Mouse (Mus musculus) CH12.LX (cell line): ENCODE data around the gene Foxr1. TPM values are rescaled to one million over a fixed set of nuclear protein-coding genes. Genes with fewer than 3 reads are reported as not detected.

Experiments
- DNase-seq: peaks from one replicate; pipeline ENCODE4 v3.0.0-alpha.2; 2013; ENCODE audit errors: extremely low read depth
- H3K27ac ChIP-seq: 2 replicates; pipeline ENCODE4 v1.5.1; 2012; ENCODE audit warnings: low read depth, mild to moderate bottlenecking, control low read depth, moderate library complexity; ENCODE audit not compliant: insufficient read depth
- H3K27me3 ChIP-seq: replicated peaks from 2 replicates; pipeline ENCODE3; 2012; ENCODE audit warnings: inconsistent platforms
- H3K36me3 ChIP-seq, 2 experiments: replicated peaks in 1 of 2; 2 replicates each; pipeline versions ENCODE3 to v1.6.1; 2012; ENCODE audit warnings: inconsistent platforms in 1 of 2, low read length in 1 of 2, mild to moderate bottlenecking in 1 of 2, mixed read lengths in 1 of 2, moderate library complexity in 1 of 2; ENCODE audit not compliant: control insufficient read depth in 1 of 2, insufficient read depth in 1 of 2
- H3K4me1 ChIP-seq, 2 experiments: 2 replicates each; pipeline ENCODE4 v1.6.1; 2012; ENCODE audit warnings: inconsistent platforms in 1 of 2, moderate library complexity in 1 of 2; ENCODE audit not compliant: insufficient read depth in 2 of 2, control insufficient read depth in 1 of 2
- H3K4me2 ChIP-seq: 2 replicates; pipeline ENCODE4 v1.6.1; 2012; ENCODE audit warnings: low read depth, mild to moderate bottlenecking, control low read depth; ENCODE audit not compliant: poor library complexity, insufficient read depth, severe bottlenecking
- H3K4me3 ChIP-seq, 3 experiments: fragments of 150-350 bp in 1 of 3; sonication (generic) in 1 of 3; replicated peaks in 1 of 3; 2 replicates each; pipeline versions ENCODE3 to v1.5.1; 2011 to 2012; ENCODE audit warnings: low read depth in 2 of 3, low read length in 2 of 3, mild to moderate bottlenecking in 2 of 3, moderate library complexity in 2 of 3, control low read depth in 1 of 3, improper control_type of control experiment in 1 of 3, inconsistent platforms in 1 of 3, mixed read lengths in 1 of 3; ENCODE audit not compliant: poor library complexity in 1 of 3
- H3K79me2 ChIP-seq: replicated peaks from 2 replicates; pipeline ENCODE4 v1.6.1; 2012; ENCODE audit warnings: mild to moderate bottlenecking, moderate library complexity; ENCODE audit not compliant: control insufficient read depth, poor library complexity, insufficient read depth, severe bottlenecking; ENCODE audit errors: extremely low read depth
- H3K9ac ChIP-seq: 2 replicates; pipeline ENCODE4 v1.6.1; 2012; ENCODE audit warnings: low read depth, mild to moderate bottlenecking, control low read depth, moderate library complexity; ENCODE audit not compliant: insufficient read depth
- H3K9me3 ChIP-seq: replicated peaks from 2 replicates; pipeline ENCODE3; 2012; ENCODE audit warnings: low read length, inconsistent platforms, mixed read lengths
- BHLHE40 ChIP-seq: IDR thresholded peaks from 2 replicates; pipeline ENCODE4 v1.6.1; 2011; ENCODE audit warnings: mild to moderate bottlenecking, low read depth, low read length, improper control_type of control experiment
- CTCF ChIP-seq, 2 experiments: IDR thresholded peaks in 1 of 2; conservative IDR thresholded peaks in 1 of 2; 2 replicates each; pipeline ENCODE4 v1.5.1; 2011 to 2012; ENCODE audit warnings: low read depth in 2 of 2, low read length in 2 of 2, improper control_type of control experiment in 1 of 2, inconsistent platforms in 1 of 2, mild to moderate bottlenecking in 1 of 2, moderate library complexity in 1 of 2
- ELF1 ChIP-seq: IDR thresholded peaks from 2 replicates; pipeline ENCODE4 v1.6.1; 2014; ENCODE audit warnings: low read depth, mild to moderate bottlenecking, inconsistent platforms, low read length, improper control_type of control experiment
- EP300 ChIP-seq: IDR thresholded peaks from 2 replicates; pipeline ENCODE4 v1.6.1; 2011; ENCODE audit warnings: low read length, improper control_type of control experiment
- ETS1 ChIP-seq: conservative IDR thresholded peaks from 2 replicates; pipeline ENCODE4 v1.6.1; 2012; ENCODE audit warnings: low read depth, mild to moderate bottlenecking, inconsistent platforms, low read length, improper control_type of control experiment, moderate library complexity
- IRF4 ChIP-seq: IDR thresholded peaks from 2 replicates; pipeline ENCODE4 v1.6.1; 2014; ENCODE audit warnings: low read depth, mild to moderate bottlenecking, inconsistent platforms, low read length, improper control_type of control experiment
- MAX ChIP-seq: IDR thresholded peaks from 2 replicates; pipeline ENCODE4 v1.6.1; 2011; ENCODE audit warnings: low read length, improper control_type of control experiment
- NELFE ChIP-seq: IDR thresholded peaks from 2 replicates; pipeline ENCODE4 v1.6.1; 2011; ENCODE audit warnings: low read depth, low read length, improper control_type of control experiment
- RAD21 ChIP-seq: IDR thresholded peaks from 2 replicates; pipeline ENCODE4 v1.6.1; 2011; ENCODE audit warnings: low read depth, mild to moderate bottlenecking, low read length, improper control_type of control experiment, moderate library complexity
- RCOR1 ChIP-seq: conservative IDR thresholded peaks from 2 replicates; pipeline ENCODE4 v1.6.1; 2012; ENCODE audit warnings: low read depth, mild to moderate bottlenecking, inconsistent platforms, low read length, improper control_type of control experiment
- SIN3A ChIP-seq: IDR thresholded peaks from 2 replicates; pipeline ENCODE4 v1.6.1; 2012; ENCODE audit warnings: low read length, improper control_type of control experiment, inconsistent platforms
- SMC3 ChIP-seq: IDR thresholded peaks from 2 replicates; pipeline ENCODE4 v1.6.1; 2011; ENCODE audit warnings: low read depth, low read length, improper control_type of control experiment
- UBTF ChIP-seq: IDR thresholded peaks from 2 replicates; pipeline ENCODE4 v1.6.1; 2012; ENCODE audit warnings: low read depth, mild to moderate bottlenecking, inconsistent platforms, low read length, improper control_type of control experiment, moderate library complexity
- dilution Hi-C: fragments of 300-500 bp; cut with MboI; formaldehyde crosslinking; loops from 2 replicates; pipeline ENCODE4 v1.14.3; 2020; ENCODE audit warnings: low sequenced_read_pairs; ENCODE audit not compliant: extremely low pct_unique_long_range_greater_than_20kb, extremely low pct_ligation_motif_present
- in situ Hi-C: fragments of 300-500 bp; cut with MboI; formaldehyde crosslinking; loops from 3 replicates; pipeline ENCODE4 v1.14.3; 2019; ENCODE audit warnings: low sequenced_read_pairs, low pct_ligation_motif_present, low pct_unique_long_range_greater_than_20kb, mixed read lengths
- polyA plus RNA-seq: library from polyadenylated mRNA; unstranded; fragments of >175 nt; gene quantifications from 2 replicates; pipeline ENCODE4 v1.2.1, GENCODE M21; 2012; ENCODE audit warnings: low read depth; ENCODE audit not compliant: insufficient read length
- total RNA-seq, 2 experiments: library from RNA; depleted of rRNA; stranded (reverse); fragments of 300-350 nt in 1 of 2; fragments of >200 nt in 1 of 2; gene quantifications; 2 replicates each; pipeline ENCODE4 v1.2.3; 2012 to 2014

Foxr1 gene
- total and polyA plus RNA-seq, 3 experiments: 0.21 to 1.4 TPM; not detected in 1

DNA sequence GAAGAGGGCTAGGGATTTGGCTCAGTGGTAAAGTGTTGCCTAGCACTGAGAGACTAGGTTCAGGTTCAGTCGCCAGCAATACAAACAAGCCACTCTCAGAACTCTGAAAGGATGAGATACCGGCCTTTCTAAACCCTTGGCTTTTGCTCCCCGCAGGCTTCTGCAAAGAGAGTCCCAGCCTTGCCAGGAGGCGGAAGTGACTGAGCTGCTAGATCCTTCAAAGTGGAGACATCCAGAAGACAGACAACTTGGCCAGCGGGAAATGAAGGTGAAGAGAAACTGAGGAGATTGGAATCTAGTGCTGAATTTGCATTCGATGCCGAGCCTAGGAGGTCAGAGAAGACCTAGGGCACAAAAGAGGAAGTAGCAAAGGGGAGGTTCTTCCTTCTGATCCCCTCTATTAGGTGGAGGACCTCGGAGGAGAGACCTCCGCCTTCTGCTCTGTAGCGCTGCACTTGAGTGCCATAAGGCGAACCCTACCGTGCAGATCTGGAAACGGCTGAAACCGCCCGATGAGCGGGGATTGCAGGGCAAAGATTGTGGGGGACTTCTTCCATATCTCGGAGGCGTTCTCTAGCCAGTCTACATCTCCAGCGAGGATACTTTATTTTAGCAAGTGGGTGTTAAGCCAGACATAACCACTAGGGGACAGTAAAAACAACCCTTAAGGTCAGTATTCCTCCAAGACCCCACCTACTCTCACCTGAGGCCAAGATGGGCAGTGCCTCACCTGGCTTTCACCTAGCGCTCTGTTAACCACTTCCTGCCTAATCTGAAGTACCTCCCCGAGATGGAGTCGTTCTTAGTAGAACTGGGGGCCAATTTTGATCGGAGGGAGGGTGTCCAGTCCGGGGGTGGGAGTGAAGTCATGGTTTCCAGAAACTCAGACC lies 36.6 kb upstream of the Foxr1 start:
- in situ Hi-C loops: no loop called here
- Histone ChIP-seq H3K4me2 (peak overlapping the region; percentile 91), H3K79me2 (no peaks in the 10 kb centered on the region), H3K9ac (no peak overlapping the region; the same call in 1 of the 2 replicates), H3K27ac (no peak overlapping the region), H3K36me3 (no peaks in the 10 kb centered on the region), H3K4me1 (peaks cover 6 to 43% of the 10 kb centered on the region in 2 experiments), H3K4me3 (peak overlapping the region in 2 of 3 experiments; percentile 17 to 38), H3K27me3 (peaks cover 5% of the 10 kb centered on the region), H3K9me3 (no peaks in the 10 kb centered on the region)
- TF ChIP-seq UBTF: no peak
- TF ChIP-seq SMC3: peak; percentile 76
- 0 out of 2 replicates have a peak, but pooled peaks have one; percentile 9 for TF ChIP-seq ETS1
- TF ChIP-seq RAD21: peak; percentile 63
- 0 out of 2 replicates have a peak, but pooled peaks have one; percentile 29 for TF ChIP-seq EP300
- TF ChIP-seq NELFE: no peak
- TF ChIP-seq CTCF (conservative IDR thresholded peaks at IDR 0.05 in 1 of 2, IDR thresholded peaks at IDR 0.05 in 1 of 2; ENCODE audit: low read depth in 2 of 2, low read length in 2 of 2): peak; percentile 83 to 99
- 0 out of 2 replicates have a peak, but pooled peaks have one; percentile 28 for TF ChIP-seq MAX
- TF ChIP-seq SIN3A: 0 out of 2 replicates have a peak, but pooled peaks have one; percentile 23
- no peak for TF ChIP-seq BHLHE40
- no peak; the same call in none of the 2 replicates for TF ChIP-seq IRF4
- peak; percentile 41; the same call in 1 of the 2 replicates for TF ChIP-seq ELF1
- DNase-seq: peak; percentile 75
- dilution Hi-C loops: no loop called here

DNA sequence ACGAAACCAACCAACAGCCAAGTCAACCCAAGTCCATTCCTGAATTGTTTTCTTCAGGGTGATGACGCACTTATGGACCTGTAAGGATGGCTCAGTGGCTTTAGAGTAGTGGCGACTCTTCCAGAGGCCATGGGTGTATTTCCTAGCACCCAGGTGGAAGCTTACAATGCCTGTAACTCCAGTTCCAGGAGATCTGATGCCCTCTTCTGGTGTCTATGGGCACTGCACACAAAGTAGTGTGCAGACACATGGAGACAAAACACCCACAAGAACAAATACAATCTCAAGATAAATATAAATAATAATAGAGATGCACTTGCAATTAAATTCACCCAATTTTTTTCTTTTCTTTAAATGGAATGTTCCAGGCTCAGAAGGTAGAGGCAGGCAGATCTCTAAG lies 35.0 kb upstream of the Foxr1 start:
- in situ Hi-C loops (no loop called here), dilution Hi-C loops (no loop called here)
- H3K27ac ChIP-seq: no peak overlapping the region
- DNase-seq: no peak
- no peaks in the 10 kb centered on the region for H3K9me3 ChIP-seq
- H3K4me3 ChIP-seq: no peak overlapping the region
- TF ChIP-seq RCOR1 (no peak), UBTF (no peak), CTCF (conservative IDR thresholded peaks at IDR 0.05 in 1 of 2, IDR thresholded peaks at IDR 0.05 in 1 of 2; ENCODE audit: low read depth in 2 of 2, low read length in 2 of 2) (peak in 1 of 2 experiments; percentile 36; a peak in 2 of 4 replicates)
- no peak overlapping the region for H3K4me2 ChIP-seq
- peaks cover 0 to 31% of the 10 kb centered on the region in 2 experiments; a peak in 2 of 4 replicates for H3K4me1 ChIP-seq
- H3K27me3 ChIP-seq: peaks cover 7% of the 10 kb centered on the region
- H3K36me3 ChIP-seq: no peaks in the 10 kb centered on the region
- no peak overlapping the region for H3K9ac ChIP-seq
- H3K79me2 ChIP-seq: no peaks in the 10 kb centered on the region
